Mouse (Mus musculus) cortical plate, adult 2 months (tissue): ENCODE measurements around the gene Npc2. TPM values are rescaled to one million over a fixed set of nuclear protein-coding genes. Genes with fewer than 3 reads are reported as not detected.

Experiments
- H3K27ac ChIP-seq: fragments of 200-500 bp; 2 replicates; pipeline ENCODE4 v1.5.1; 2012; ENCODE audit warnings: low read length, control low read depth, inconsistent platforms; ENCODE audit not compliant: insufficient read depth
- H3K4me1 ChIP-seq: fragments of 200-500 bp; 2 replicates; pipeline ENCODE4 v1.6.1; 2011; ENCODE audit warnings: low read length; ENCODE audit not compliant: control insufficient read depth, insufficient read depth
- H3K4me3 ChIP-seq: fragments of 200-500 bp; 2 replicates; pipeline ENCODE4 v1.5.1; 2011; ENCODE audit warnings: mild to moderate bottlenecking, low read length, control low read depth; ENCODE audit not compliant: insufficient read depth
- CTCF ChIP-seq: fragments of 200-500 bp; IDR thresholded peaks from 2 replicates; pipeline ENCODE4 v1.5.1; 2011; ENCODE audit warnings: mild to moderate bottlenecking, control low read depth, low read length; ENCODE audit not compliant: insufficient read depth; ENCODE audit errors: extremely low read depth
- POLR2A ChIP-seq: fragments of 200-500 bp; IDR thresholded peaks from 2 replicates; pipeline ENCODE4 v1.6.1; 2011; ENCODE audit warnings: mild to moderate bottlenecking, low read length, control low read depth; ENCODE audit not compliant: insufficient read depth; ENCODE audit errors: extremely low read depth
- polyA plus RNA-seq: library from polyadenylated mRNA; depleted of rRNA; stranded (reverse); fragments of >200 nt; gene quantifications from 2 replicates; pipeline ENCODE4 v1.2.3, GENCODE M21; 2012

Gene Npc2
- polyA plus RNA-seq, 1 experiment: 50.0 TPM

DNA sequence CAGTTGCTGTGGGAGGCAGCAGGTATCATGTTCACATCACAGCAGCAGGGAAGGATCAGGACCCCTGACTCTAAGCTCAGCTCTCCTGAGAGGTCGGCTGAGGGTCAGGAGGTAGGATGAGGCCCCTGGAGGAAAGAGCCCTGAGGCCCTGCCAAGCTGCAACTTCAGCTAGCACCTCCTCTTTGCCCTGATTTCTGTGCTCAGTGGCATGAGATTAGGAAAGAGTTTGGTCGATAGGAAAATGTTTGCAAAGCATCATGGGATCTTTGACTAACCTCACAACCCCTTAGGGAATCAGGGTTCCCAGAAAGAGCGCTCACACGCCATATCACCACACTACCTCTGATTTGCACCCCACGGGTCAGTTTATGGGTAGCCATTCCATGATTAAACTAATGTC is 33.8 kb upstream of the Npc2 start:
- no peaks in the 10 kb centered on the region for H3K4me1 ChIP-seq
- no peak overlapping the region for H3K27ac ChIP-seq
- TF ChIP-seq POLR2A: no peak
- no peak for TF ChIP-seq CTCF
- H3K4me3 ChIP-seq: no peak overlapping the region

DNA sequence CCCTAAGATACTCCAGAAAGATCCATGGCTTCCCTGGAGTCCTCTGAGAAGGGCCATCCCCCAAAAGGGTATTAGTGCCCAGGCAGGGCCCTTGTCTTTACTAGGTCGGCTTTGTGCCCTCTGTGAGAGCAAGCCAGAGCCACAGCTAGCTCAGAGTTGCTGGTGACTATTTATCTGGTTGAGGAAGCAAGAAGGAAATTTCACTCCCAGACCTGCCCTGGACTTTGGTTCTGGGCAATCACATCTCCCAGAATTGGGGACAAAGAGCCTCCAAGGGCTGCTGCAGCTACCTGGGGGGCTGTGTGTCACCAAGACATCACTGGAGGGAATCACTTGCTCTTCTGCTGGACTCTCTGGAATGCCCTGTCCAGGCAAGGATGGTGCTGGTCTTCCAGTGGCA is 33.1 kb upstream of the Npc2 start:
- TF ChIP-seq CTCF: no peak
- no peak for TF ChIP-seq POLR2A
- Histone ChIP-seq H3K4me1 (no peaks in the 10 kb centered on the region), H3K4me3 (no peak overlapping the region), H3K27ac (no peak overlapping the region)

DNA sequence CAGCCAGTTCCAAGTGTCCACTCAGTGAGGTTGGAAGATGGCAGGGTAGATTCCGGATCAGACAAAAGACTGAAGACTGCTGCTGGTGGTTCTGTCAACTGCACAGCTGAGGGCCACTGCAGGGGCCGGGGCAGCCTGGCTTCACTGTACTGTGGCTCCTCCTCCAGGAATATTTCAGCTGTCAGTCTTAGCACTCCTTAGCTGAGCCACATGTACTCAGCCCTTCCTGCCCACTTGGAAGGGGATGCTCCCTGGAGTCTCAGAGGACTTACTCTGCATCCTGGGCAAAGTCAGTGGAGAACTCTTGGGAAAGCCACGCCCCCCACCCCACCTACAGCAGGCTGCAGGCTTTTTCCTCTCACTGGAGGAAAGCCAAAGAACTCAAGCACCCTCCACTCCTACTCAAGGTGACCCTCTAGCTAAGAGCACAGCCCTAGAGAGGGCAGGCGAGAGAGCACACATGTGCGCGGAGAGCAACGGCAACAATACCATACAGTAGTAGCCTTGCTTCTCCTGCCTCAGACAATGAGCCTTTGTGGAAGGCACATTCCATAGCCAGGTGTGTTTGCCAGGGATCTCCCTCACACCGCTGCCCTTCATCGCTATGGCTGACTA is 32.4 kb upstream of the Npc2 start:
- Histone ChIP-seq H3K27ac (no peak overlapping the region), H3K4me1 (no peaks in the 10 kb centered on the region)
- TF ChIP-seq POLR2A: no peak

DNA sequence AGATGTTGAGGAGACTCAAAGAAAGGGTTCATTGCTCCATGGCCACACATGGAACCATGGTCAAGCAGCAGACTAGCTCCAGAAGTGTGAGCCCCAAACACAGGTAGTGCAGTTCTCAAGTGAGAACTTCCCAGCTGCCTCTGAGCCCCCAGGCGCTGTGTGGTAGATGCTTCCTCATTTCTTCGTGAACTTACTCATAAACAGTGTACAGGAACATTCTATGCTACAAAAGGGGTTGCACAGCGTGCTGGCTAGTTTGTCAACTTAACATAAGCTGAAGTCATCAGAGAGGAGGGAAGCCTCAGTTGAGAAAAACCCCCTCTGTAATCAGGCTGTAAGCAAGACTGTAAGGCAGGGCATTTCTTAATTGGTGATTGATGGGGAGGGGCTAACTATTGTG is 29.7 kb upstream of the Npc2 start:
- Histone ChIP-seq H3K4me1 (no peaks in the 10 kb centered on the region), H3K4me3 (no peak overlapping the region), H3K27ac (no peak overlapping the region)
- TF ChIP-seq POLR2A: no peak

More for the DNA sequence above, 32.4 kb upstream of the Npc2 start:
- no peak overlapping the region for H3K4me3 ChIP-seq

DNA sequence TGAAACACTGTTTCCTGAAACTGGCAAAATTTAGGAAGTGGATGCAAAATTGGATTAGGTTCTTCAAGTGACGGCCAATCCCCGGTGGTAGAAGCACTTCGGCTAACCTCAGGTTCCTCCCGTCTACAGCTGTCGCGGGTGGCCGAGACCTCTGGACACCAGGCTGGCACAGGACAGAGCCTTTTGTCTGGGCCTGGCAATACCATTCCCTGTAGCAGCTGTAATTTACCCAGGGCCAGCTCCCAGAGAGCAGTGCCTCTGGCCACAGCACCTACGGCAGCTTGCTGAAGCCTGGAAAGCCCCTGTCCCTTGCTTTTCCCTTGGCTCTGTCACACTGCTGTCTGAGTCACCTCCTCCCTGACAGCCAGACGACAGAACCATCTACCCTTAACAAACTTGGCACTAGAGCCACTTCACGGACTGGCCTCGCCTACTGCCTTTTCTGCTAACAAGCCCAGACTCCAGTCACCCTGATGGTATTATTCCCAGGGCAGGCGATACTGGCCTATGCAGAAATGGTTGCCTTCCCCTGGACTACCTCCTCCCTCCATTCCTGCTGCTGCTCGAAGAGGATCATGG is 28.7 kb upstream of the Npc2 start:
- Histone ChIP-seq H3K4me1 (no peaks in the 10 kb centered on the region), H3K27ac (no peak overlapping the region), H3K4me3 (no peak overlapping the region)
- TF ChIP-seq POLR2A (no peak), CTCF (no peak)

DNA sequence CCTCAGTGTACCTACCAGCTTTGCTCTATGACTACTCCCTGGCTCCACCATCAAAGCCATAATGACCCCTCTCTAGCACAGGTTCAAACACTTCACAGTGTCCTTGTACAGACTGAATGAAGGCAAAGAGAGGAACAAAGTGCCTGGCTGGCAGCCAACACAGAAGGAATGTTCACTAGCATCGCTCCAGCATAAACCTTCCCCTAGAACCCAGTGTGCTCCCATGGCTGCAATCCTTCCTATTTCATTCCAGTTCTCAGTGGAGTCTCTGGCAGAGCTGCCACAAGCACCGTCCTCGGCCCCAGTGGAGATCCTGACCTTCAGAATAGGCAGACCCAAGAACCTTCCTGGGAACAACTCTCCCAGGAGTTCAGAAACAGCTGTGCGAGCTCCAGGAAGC is 27.5 kb upstream of the Npc2 start:
- Histone ChIP-seq H3K27ac (no peak overlapping the region), H3K4me3 (no peak overlapping the region), H3K4me1 (no peaks in the 10 kb centered on the region)
- TF ChIP-seq CTCF: no peak
- TF ChIP-seq POLR2A: no peak

DNA sequence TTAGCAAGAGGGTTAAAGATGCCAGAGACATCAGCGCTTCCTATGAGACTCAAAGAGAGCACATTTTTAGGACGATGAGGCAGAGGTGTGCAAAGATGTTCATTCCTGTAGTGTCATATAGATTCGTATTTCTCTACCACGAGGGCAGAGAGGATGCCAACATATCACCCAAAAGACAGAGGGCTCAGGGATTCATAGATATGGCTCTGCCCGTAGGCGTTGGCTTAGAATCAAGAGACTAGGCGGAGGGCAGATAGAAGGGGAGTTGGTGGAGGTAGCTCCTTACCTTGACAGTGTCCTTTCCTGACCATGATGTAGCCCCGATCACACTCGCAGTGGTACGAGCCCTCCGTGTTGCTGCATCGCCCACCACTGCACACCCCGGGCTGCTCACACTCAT is 26.1 kb upstream of the Npc2 start:
- Histone ChIP-seq H3K4me1 (no peaks in the 10 kb centered on the region), H3K4me3 (no peak overlapping the region), H3K27ac (no peak overlapping the region)
- no peak for TF ChIP-seq CTCF
- no peak for TF ChIP-seq POLR2A

DNA sequence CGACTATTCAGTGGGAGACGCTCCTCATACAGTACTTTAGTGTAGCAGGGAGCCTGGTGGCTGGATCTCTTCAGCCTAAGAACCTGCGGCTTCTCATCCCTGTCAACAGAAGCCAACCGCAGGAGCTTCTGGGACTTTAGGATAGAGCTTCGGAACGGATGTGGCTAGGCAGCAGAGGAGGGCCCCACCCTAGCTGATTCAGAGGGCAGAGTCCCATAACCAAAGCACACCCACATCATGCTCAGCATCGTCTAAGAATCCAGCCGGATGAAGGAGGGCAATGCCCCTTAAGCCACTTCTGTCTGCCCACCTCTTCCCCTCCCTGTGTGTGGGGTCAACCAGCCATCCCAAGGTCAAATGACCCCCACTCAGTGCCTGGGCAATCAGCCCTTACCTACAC is 21.7 kb upstream of the Npc2 start:
- TF ChIP-seq CTCF (no peak), POLR2A (no peak)
- no peaks in the 10 kb centered on the region for H3K4me1 ChIP-seq
- no peak overlapping the region for H3K4me3 ChIP-seq
- no peak overlapping the region for H3K27ac ChIP-seq

DNA sequence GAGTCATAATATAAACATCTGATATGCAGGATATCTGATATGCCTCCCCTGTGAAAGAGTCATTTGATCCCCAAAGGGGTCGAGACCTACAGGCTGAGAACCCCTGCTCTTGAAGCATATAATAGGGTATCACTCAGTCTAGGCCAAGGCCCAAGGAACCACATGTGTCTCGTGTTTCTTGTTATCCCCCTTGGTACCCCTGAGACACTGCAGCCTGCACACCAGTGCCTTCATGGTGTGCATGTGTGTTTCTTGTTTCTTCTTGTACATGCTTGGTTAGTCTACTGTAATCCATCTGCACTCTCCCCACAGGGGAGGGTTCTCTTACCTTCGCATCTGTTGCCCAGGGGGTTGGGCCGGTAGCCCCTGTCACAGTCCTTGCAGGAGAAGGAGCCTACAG is 19.7 kb upstream of the Npc2 start:
- no peaks in the 10 kb centered on the region for H3K4me1 ChIP-seq
- TF ChIP-seq POLR2A: no peak
- TF ChIP-seq CTCF: no peak
- H3K4me3 ChIP-seq: no peak overlapping the region
- H3K27ac ChIP-seq: no peak overlapping the region

DNA sequence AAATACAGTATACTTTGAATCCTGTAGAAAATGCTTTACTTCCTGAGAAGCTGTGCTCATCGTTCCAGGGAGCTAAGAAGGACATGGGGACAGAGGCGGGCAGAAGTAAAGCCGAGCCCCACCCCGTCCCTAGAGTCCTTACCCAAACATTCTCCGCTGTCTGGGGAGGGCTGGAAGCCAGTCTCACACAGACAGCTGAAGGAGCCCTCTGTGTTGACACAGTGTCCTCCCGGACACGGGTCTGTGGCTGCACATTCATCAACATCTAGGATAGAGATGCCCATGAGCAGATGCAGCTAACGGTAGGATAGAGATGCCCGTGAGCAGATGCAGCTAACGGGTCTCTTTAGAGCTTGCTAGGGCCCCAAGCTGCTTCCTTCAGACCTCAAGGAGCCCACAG is 17.9 kb upstream of the Npc2 start:
- Histone ChIP-seq H3K27ac (no peak overlapping the region), H3K4me3 (no peak overlapping the region), H3K4me1 (no peaks in the 10 kb centered on the region)
- TF ChIP-seq CTCF (no peak), POLR2A (no peak)
